Mouse (Mus musculus): ENCODE measurements around the gene Lhx6. TPM values are rescaled to one million over a fixed set of nuclear protein-coding genes. Genes with fewer than 3 reads are reported as not detected.

The Lhx6 gene
- polyA plus RNA-seq, 1 experiment = 8.5 TPM

DNA sequence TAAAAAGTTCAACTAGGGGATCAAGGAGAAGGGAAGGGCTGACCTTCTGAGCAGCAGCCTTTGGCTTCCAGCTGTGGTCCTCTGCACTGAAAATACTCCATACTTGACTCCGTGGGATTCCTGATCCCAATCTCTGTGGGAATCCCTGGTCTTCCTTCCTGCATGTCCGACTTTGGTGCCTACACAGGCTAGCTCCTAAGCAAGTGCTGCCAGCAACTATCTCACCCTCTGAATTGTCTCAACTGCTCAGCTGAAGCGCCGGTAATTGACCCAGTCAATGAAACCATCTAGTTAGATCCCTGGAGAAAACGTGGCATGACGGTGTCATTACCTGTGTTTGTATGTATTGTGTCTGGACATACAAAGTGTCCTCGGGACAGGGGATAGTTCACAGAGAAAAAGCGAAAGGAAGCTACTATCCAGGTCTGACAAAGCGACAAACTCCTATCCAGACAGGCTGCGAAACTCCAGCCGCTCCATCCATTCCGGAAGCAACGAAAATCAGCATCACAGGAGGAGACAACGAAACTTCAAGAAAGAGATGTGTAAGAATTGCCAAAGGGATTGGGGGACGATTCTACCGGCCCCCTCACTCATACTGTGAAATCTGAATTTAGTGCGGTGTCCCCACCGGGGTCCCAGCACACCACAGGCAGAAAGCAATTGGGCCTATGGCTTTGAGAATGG is 7.9 kb downstream of the Lhx6 start:
- no peaks in the 10 kb centered on the region for H3K4me1 ChIP-seq (ENCODE audit: control insufficient read depth, insufficient read depth, low read length)
- no peak overlapping the region for H3K4me3 ChIP-seq (ENCODE audit: insufficient read depth, low read length)

DNA sequence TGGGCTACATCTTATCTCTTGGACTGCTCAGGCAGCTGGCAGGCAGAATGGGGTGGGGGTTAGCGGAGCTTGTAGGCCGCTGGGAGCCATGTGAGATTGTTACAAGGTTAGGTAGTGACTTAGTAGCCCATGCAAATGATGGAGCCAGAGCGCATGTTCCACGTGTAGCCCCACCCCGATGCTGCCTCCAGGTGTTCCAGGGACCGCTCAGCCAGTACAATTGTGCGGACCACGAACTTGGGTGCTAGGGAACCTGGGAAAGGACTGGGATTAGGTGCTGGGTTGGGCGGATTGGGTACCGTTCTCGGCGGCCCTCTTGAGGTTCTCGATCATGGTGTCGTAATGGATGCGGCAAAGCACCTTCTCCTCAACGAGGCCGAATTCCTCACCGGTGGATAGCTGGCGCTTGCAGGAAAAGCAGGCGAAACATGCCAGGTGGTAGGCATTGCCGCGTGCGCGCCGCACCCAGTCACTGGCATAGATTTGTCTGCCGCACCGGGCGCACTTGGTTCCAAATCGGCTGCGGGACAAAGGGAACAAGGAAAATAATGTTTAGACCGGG is 11.2 kb downstream of the Lhx6 start:
- H3K4me1 ChIP-seq (ENCODE audit: control insufficient read depth, insufficient read depth, low read length) = no peaks in the 10 kb centered on the region
- no peak overlapping the region for H3K4me3 ChIP-seq (ENCODE audit: insufficient read depth, low read length)
- TF ChIP-seq CTCF (IDR thresholded peaks at IDR 0.05; ENCODE audit: extremely low read depth, insufficient read depth, low read length) (no peak), POLR2A (IDR thresholded peaks at IDR 0.05; ENCODE audit: extremely low read depth, insufficient read depth, low read length) (no peak)
- H3K27ac ChIP-seq (ENCODE audit: insufficient read depth, low read length) = no peak overlapping the region

More for the DNA sequence above, 7.9 kb downstream of the Lhx6 start:
- H3K27ac ChIP-seq (ENCODE audit: insufficient read depth, low read length) = no peak overlapping the region
- TF ChIP-seq CTCF (IDR thresholded peaks at IDR 0.05; ENCODE audit: extremely low read depth, insufficient read depth, low read length) (no peak), POLR2A (IDR thresholded peaks at IDR 0.05; ENCODE audit: extremely low read depth, insufficient read depth, low read length) (no peak)

- Histone ChIP-seq H3K4me1 (ENCODE audit: control insufficient read depth, insufficient read depth, low read length) (no peaks in the 10 kb centered on the region), H3K4me3 (ENCODE audit: insufficient read depth, low read length) (no peak overlapping the region), H3K27ac (ENCODE audit: insufficient read depth, low read length) (no peak overlapping the region)
- TF ChIP-seq POLR2A (IDR thresholded peaks at IDR 0.05; ENCODE audit: extremely low read depth, insufficient read depth, low read length) (no peak), CTCF (IDR thresholded peaks at IDR 0.05; ENCODE audit: extremely low read depth, insufficient read depth, low read length) (no peak)
Measured at GRCm38 (mm10) chr2:36093301-36093700, 11.9 kb downstream of the Lhx6 start.

DNA sequence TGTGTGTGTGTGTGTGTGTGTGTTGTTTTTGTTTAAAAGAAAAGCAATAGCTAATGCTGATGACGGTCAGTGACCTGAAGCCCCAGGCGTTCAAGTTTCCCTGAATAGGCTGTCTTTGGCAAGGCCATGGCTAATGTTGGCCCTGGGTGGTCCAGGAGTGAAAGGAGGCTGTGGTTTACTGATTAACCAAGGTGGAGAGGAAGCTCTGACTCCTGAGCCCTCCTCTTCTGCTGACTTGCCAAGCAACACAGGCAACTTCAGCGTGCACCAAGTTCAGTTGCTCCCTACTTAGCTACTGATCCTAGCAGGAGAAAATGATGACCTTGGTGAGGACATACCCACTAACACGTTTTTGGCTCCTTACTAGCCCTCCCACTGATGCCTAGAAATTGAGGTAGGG is 12.5 kb downstream of the Lhx6 start:
- Histone ChIP-seq H3K4me3 (ENCODE audit: insufficient read depth, low read length) (no peak overlapping the region), H3K27ac (ENCODE audit: insufficient read depth, low read length) (no peak overlapping the region), H3K4me1 (ENCODE audit: control insufficient read depth, insufficient read depth, low read length) (no peaks in the 10 kb centered on the region)
- no peak for TF ChIP-seq CTCF (IDR thresholded peaks at IDR 0.05; ENCODE audit: extremely low read depth, insufficient read depth, low read length)
- TF ChIP-seq POLR2A (IDR thresholded peaks at IDR 0.05; ENCODE audit: extremely low read depth, insufficient read depth, low read length) = no peak

DNA sequence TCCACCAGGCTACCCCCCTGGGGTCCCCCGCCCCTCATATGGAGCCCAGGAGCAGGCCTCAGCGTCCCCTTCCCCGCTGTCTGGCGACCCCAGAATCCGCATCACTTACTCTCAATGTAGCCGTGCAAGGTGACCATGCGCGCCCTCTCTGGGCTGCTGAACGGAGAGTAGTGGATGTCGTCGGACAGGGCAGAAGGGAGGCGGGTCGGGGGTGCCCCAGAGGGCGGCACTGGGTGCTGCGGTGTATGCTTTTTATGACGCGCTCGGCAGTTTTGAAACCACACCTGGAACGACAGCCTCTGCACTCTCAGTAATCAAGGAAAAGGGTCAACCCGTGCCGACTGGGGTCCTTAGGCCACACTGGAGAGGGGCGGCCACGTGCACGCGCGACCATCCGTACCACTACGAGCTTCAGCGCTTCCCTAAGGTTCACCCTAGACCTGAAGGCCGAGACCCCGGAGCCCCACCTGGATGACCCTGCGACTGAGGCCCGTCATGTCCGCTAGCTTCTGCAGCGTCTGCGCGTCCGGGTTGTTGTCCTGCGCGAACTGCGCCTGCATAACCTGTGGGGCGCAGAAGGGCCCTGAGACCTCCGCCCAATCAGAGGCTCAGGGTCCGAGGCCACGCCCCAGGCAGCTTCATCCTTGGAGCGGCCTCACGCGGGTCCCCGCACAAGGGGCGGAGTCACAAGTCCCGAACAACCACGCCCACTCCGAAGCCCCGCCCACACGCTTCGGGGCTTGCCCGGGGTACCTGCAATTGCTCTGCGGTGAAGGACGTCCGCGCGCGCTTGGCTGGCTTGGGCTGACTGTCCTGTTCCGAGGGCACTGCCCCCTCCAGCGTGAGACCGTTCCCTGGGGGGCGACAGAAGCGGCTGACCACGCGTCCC is 14.1 kb downstream of the Lhx6 start:
- H3K4me3 ChIP-seq (ENCODE audit: insufficient read depth, low read length) = no peak overlapping the region

DNA sequence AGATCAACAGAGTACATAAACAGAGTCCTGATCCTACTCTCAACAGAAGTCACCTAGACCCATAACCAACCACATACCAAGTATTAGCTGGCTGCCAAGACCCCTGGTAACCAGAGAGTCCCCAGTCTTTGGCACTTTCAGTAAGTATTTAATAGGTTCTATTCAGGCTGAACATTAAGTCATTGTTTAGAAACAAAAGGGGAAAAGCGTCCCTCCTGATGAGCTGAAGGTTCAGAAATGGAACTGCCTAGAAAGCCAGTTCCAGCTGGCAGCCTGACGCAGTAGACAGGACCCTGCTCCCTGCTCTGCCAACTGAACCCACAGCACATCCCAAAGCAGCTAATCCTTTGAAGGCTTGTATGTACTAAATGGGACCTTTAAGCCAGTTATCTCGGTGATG is 16.0 kb downstream of the Lhx6 start:
- no peak overlapping the region for H3K4me3 ChIP-seq (ENCODE audit: insufficient read depth, low read length)
- TF ChIP-seq CTCF (IDR thresholded peaks at IDR 0.05; ENCODE audit: extremely low read depth, insufficient read depth, low read length) = no peak
- no peak for TF ChIP-seq POLR2A (IDR thresholded peaks at IDR 0.05; ENCODE audit: extremely low read depth, insufficient read depth, low read length)
- no peaks in the 10 kb centered on the region for H3K4me1 ChIP-seq (ENCODE audit: control insufficient read depth, insufficient read depth, low read length)
- H3K27ac ChIP-seq (ENCODE audit: insufficient read depth, low read length) = no peak overlapping the region

More for the DNA sequence above, 14.1 kb downstream of the Lhx6 start:
- H3K27ac ChIP-seq (ENCODE audit: insufficient read depth, low read length) = no peak overlapping the region
- no peak for TF ChIP-seq CTCF (IDR thresholded peaks at IDR 0.05; ENCODE audit: extremely low read depth, insufficient read depth, low read length)
- H3K4me1 ChIP-seq (ENCODE audit: control insufficient read depth, insufficient read depth, low read length) = no peaks in the 10 kb centered on the region

GRCm38 (mm10) chr2:36085041-36085440 is 20.2 kb downstream of the Lhx6 start:
- Histone ChIP-seq H3K4me1 (ENCODE audit: control insufficient read depth, insufficient read depth, low read length) (no peaks in the 10 kb centered on the region), H3K4me3 (ENCODE audit: insufficient read depth, low read length) (no peak overlapping the region), H3K27ac (ENCODE audit: insufficient read depth, low read length) (no peak overlapping the region)
- no peak for TF ChIP-seq CTCF (IDR thresholded peaks at IDR 0.05; ENCODE audit: extremely low read depth, insufficient read depth, low read length)
- TF ChIP-seq POLR2A (IDR thresholded peaks at IDR 0.05; ENCODE audit: extremely low read depth, insufficient read depth, low read length) = no peak

DNA sequence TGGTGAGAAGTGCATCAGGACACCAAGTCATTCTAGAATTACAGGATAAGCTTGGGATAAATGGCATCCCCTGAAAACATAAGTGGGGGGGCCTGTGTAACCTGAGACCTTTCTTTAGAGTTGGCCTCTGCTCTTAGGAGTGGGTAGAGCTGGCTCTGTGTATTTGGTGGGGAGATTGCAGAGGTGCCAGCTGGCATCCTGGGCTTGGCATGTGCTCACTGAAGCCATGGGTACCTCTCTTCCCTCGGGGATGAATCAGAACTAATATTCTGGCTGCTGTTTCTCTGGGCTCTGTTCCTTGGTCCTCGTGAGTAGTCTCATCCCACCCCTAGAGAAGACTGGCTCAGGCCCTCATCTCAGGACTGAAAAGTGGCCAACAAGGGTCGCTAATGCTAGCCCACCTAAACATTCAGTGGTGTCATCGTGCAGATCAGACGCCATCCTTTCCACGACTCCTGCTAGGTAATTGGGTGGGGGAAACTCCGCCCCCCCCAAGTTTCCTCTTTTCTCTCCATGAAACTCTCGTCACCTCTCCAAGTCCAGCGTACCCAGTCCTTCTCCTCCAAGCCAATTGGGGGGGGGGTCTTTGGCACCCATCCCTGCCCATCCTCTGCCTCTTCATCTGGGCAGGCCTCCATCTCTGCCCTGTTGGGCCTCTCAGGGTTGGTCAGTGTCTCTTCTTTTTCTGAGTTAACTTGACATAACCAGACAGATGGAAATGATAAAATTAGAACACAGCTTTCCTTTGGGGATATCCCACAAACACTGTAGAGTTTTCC is 22.2 kb downstream of the Lhx6 start:
- Histone ChIP-seq H3K4me3 (ENCODE audit: insufficient read depth, low read length) (no peak overlapping the region), H3K27ac (ENCODE audit: insufficient read depth, low read length) (no peak overlapping the region), H3K4me1 (ENCODE audit: control insufficient read depth, insufficient read depth, low read length) (no peaks in the 10 kb centered on the region)
- TF ChIP-seq POLR2A (IDR thresholded peaks at IDR 0.05; ENCODE audit: extremely low read depth, insufficient read depth, low read length) = no peak
- no peak for TF ChIP-seq CTCF (IDR thresholded peaks at IDR 0.05; ENCODE audit: extremely low read depth, insufficient read depth, low read length)

- Histone ChIP-seq H3K4me1 (ENCODE audit: control insufficient read depth, insufficient read depth, low read length) (no peaks in the 10 kb centered on the region), H3K4me3 (ENCODE audit: insufficient read depth, low read length) (no peak overlapping the region), H3K27ac (ENCODE audit: insufficient read depth, low read length) (no peak overlapping the region)
- TF ChIP-seq CTCF (IDR thresholded peaks at IDR 0.05; ENCODE audit: extremely low read depth, insufficient read depth, low read length) (no peak), POLR2A (IDR thresholded peaks at IDR 0.05; ENCODE audit: extremely low read depth, insufficient read depth, low read length) (no peak)
Measured at GRCm38 (mm10) chr2:36081446-36081845, 23.8 kb downstream of the Lhx6 start.
